Mouse (Mus musculus): ENCODE data around the gene Spcs1.

Gene Spcs1

GRCm38 (mm10) chr14:30951154-30951825 is 50.2 kb downstream of the Spcs1 start, which contains the start of gene Nek4:
TSS of gene Nek4 (plus strand) at chr14:30951377.
- DNase-seq (ENCODE audit: inconsistent age in 2 of 2, low spot score in 1 of 2): peak; percentile 98 to 99

- no peak for DNase-seq (ENCODE audit: inconsistent age in 2 of 2, low spot score in 1 of 2)
These were observed 51.5 kb downstream of the Spcs1 start for GRCm38 (mm10) chr14:30949986-30950385.

Measured in adrenal gland, adult (tissue).